ENCODE assay signal across 15 mouse cellular contexts in genomic region chr12:70776683-70777082, GRCm38 (mm10). TPM values are rescaled to one million over a fixed set of nuclear protein-coding genes. Genes with fewer than 3 reads are reported as not detected.
DNase-seq lines count a peak whose midpoint lies in the region; ATAC-seq and TF ChIP-seq lines count a peak whose summit lies in the region.
"Had no signal": no experiment of that assay in that cellular context is flagged by ENCODE, and none has a peak within 500 bp of the region (broad histone marks: within the 10 kb centered on the region; RNA-seq: fewer than 3 reads in every experiment).

No protein-coding gene starts in this region.

- no peaks in the 10 kb centered on the region for H3K36me3 ChIP-seq in forebrain, postnatal 0 days (ENCODE audit: insufficient read depth)
- H3K36me3 ChIP-seq in forebrain, embryonic 11.5 days (ENCODE audit: control insufficient read depth, insufficient read depth, low read length): no peaks in the 10 kb centered on the region
- H3K36me3 ChIP-seq in hindbrain, embryonic 16.5 days (ENCODE audit: control insufficient read depth, insufficient read depth, low read length): no peaks in the 10 kb centered on the region
- no peaks in the 10 kb centered on the region for H3K36me3 ChIP-seq in hindbrain, embryonic 12.5 days
- no peaks in the 10 kb centered on the region for H3K36me3 ChIP-seq in lung, embryonic 14.5 days (ENCODE audit: insufficient read depth)
- H3K36me3 ChIP-seq in lung, postnatal 0 days (ENCODE audit: insufficient read depth, low read length): no peaks in the 10 kb centered on the region
- H3K36me3 ChIP-seq in ES-Bruce4 (ENCODE audit: control insufficient read depth, insufficient read depth, low read length, poor library complexity, severe bottlenecking): no peaks in the 10 kb centered on the region
- H3K36me3 ChIP-seq: hindbrain, embryonic 13.5 days had no signal

- H3K4me1 ChIP-seq in forebrain, postnatal 0 days (ENCODE audit: insufficient read depth): peaks cover 8% of the 10 kb centered on the region; the same call in 1 of the 2 replicates
- H3K4me1 ChIP-seq in forebrain, embryonic 11.5 days (replicated peaks; ENCODE audit: control insufficient read depth, insufficient read depth, low read length): no peaks in the 10 kb centered on the region
- 0 out of 2 replicates have a peak, but pooled peaks cover 2% of the 10 kb centered on the region for H3K4me1 ChIP-seq in hindbrain, embryonic 16.5 days (ENCODE audit: control insufficient read depth, insufficient read depth, low read depth, low read length)
- H3K4me1 ChIP-seq in hindbrain, embryonic 12.5 days: no peaks in the 10 kb centered on the region
- peaks cover 5% of the 10 kb centered on the region; the same call in 1 of the 2 replicates for H3K4me1 ChIP-seq in lung, embryonic 14.5 days (ENCODE audit: insufficient read depth)
- H3K4me1 ChIP-seq in lung, postnatal 0 days (ENCODE audit: insufficient read depth, low read depth, low read length): peaks cover 2% of the 10 kb centered on the region; the same call in 1 of the 2 replicates
- H3K4me1 ChIP-seq in ES-Bruce4 (ENCODE audit: control insufficient read depth, insufficient read depth, low read length): peaks cover 2% of the 10 kb centered on the region
- H3K4me1 ChIP-seq: megakaryocyte, embryonic 14.5 days had no signal

- ATAC-seq in forebrain, postnatal 0 days: peak; percentile 53
- no peak for ATAC-seq in forebrain, embryonic 11.5 days (replicated peaks; ENCODE audit: low FRiP score)
- ATAC-seq in hindbrain, embryonic 16.5 days: peak; percentile 52; the same call in 1 of the 2 replicates
- ATAC-seq in hindbrain, embryonic 12.5 days (ENCODE audit: low FRiP score): no peak
- ATAC-seq in lung, embryonic 14.5 days (ENCODE audit: insufficient read depth): no peak
- ATAC-seq in lung, postnatal 0 days: no peak

- H3K27me3 ChIP-seq in forebrain, postnatal 0 days (ENCODE audit: insufficient read depth, low read length): no peaks in the 10 kb centered on the region
- H3K27me3 ChIP-seq in forebrain, embryonic 11.5 days (ENCODE audit: control insufficient read depth, insufficient read depth, low read length): no peaks in the 10 kb centered on the region
- no peaks in the 10 kb centered on the region for H3K27me3 ChIP-seq in hindbrain, embryonic 16.5 days (replicated peaks; ENCODE audit: control insufficient read depth, insufficient read depth, low read length)
- no peaks in the 10 kb centered on the region for H3K27me3 ChIP-seq in hindbrain, embryonic 12.5 days
- H3K27me3 ChIP-seq in lung, embryonic 14.5 days (ENCODE audit: insufficient read depth, low read length): no peaks in the 10 kb centered on the region
- H3K27me3 ChIP-seq in lung, postnatal 0 days (replicated peaks; ENCODE audit: insufficient read depth, low read length): no peaks in the 10 kb centered on the region
- no peaks in the 10 kb centered on the region for H3K27me3 ChIP-seq in ES-Bruce4 (ENCODE audit: control insufficient read depth, insufficient read depth, low read length, poor library complexity, severe bottlenecking)

- no peak for TF ChIP-seq EP300 in lung, postnatal 0 days (IDR thresholded peaks at IDR 0.05)
- no peak for TF ChIP-seq EP300 in ES-Bruce4 (IDR thresholded peaks at IDR 0.05; ENCODE audit: insufficient read depth, low read depth, low read length)

- H3K27ac ChIP-seq in forebrain, postnatal 0 days (ENCODE audit: low read depth, low read length): peak overlapping the region; percentile 0; the same call in 1 of the 2 replicates
- H3K27ac ChIP-seq in forebrain, embryonic 11.5 days (ENCODE audit: low read depth, low read length): no peak overlapping the region
- H3K27ac ChIP-seq in hindbrain, embryonic 16.5 days (ENCODE audit: low read depth, low read length): no peak overlapping the region
- no peak overlapping the region for H3K27ac ChIP-seq in hindbrain, embryonic 12.5 days
- no peak overlapping the region for H3K27ac ChIP-seq in lung, embryonic 14.5 days (ENCODE audit: low read depth)
- H3K27ac ChIP-seq in lung, postnatal 0 days (ENCODE audit: low read length): no peak overlapping the region
- no peak overlapping the region for H3K27ac ChIP-seq in ES-Bruce4 (ENCODE audit: insufficient read depth, low read length)
- H3K27ac ChIP-seq: hindbrain, embryonic 13.5 days; liver, embryonic 14.5 days; stomach, postnatal 0 days had no signal

- no peak for TF ChIP-seq CTCF in forebrain, postnatal 0 days (IDR thresholded peaks at IDR 0.05; ENCODE audit: low read depth)
- no peak for TF ChIP-seq CTCF in lung, embryonic 14.5 days (IDR thresholded peaks at IDR 0.05; ENCODE audit: low read depth)
- TF ChIP-seq CTCF in lung, postnatal 0 days (IDR thresholded peaks at IDR 0.05): no peak
- no peak for TF ChIP-seq CTCF in ES-Bruce4 (IDR thresholded peaks at IDR 0.05; ENCODE audit: low read depth, low read length)

- 49% methylated on average over 12 of the region's 12 CpGs for WGBS in forebrain, postnatal 0 days
- 87% methylated on average over 12 of the region's 12 CpGs for WGBS in forebrain, embryonic 11.5 days
- WGBS in hindbrain, embryonic 16.5 days: 63% methylated on average over 12 of the region's 12 CpGs
- WGBS in hindbrain, embryonic 12.5 days: 78% methylated on average over 12 of the region's 12 CpGs
- WGBS in lung, embryonic 14.5 days: 63% methylated on average over 12 of the region's 12 CpGs
- 63% methylated on average over 12 of the region's 12 CpGs for WGBS in lung, postnatal 0 days

- H3K9me3 ChIP-seq in forebrain, postnatal 0 days (ENCODE audit: low read length): no peaks in the 10 kb centered on the region
- H3K9me3 ChIP-seq in forebrain, embryonic 11.5 days (ENCODE audit: control insufficient read depth, low read length): no peaks in the 10 kb centered on the region
- no peaks in the 10 kb centered on the region for H3K9me3 ChIP-seq in hindbrain, embryonic 16.5 days (ENCODE audit: control insufficient read depth, low read length)
- no peaks in the 10 kb centered on the region for H3K9me3 ChIP-seq in hindbrain, embryonic 12.5 days (replicated peaks)
- H3K9me3 ChIP-seq in lung, embryonic 14.5 days (ENCODE audit: low read depth, low read length): no peaks in the 10 kb centered on the region
- no peaks in the 10 kb centered on the region for H3K9me3 ChIP-seq in lung, postnatal 0 days (ENCODE audit: low read length)
- H3K9me3 ChIP-seq in ES-Bruce4 (replicated peaks; ENCODE audit: control insufficient read depth, insufficient read depth, low read length, poor library complexity, severe bottlenecking): no peaks in the 10 kb centered on the region
- H3K9me3 ChIP-seq: hindbrain, embryonic 13.5 days; megakaryocyte, embryonic 14.5 days had no signal

- H3K4me2 ChIP-seq in forebrain, postnatal 0 days (ENCODE audit: low read depth): peak overlapping the region; percentile 17; the same call in 1 of the 2 replicates
- H3K4me2 ChIP-seq in forebrain, embryonic 11.5 days (ENCODE audit: low read depth, low read length, severe bottlenecking): no peak overlapping the region
- H3K4me2 ChIP-seq in hindbrain, embryonic 16.5 days (ENCODE audit: low read length): no peak overlapping the region
- no peak overlapping the region for H3K4me2 ChIP-seq in hindbrain, embryonic 12.5 days (replicated peaks)
- H3K4me2 ChIP-seq in lung, embryonic 14.5 days: 0 out of 2 replicates have a peak overlapping the region, but pooled peaks have one; percentile 19
- no peak overlapping the region for H3K4me2 ChIP-seq in lung, postnatal 0 days (replicated peaks; ENCODE audit: low read depth, low read length)
- H3K4me2 ChIP-seq: hindbrain, embryonic 13.5 days had no signal

- H3K4me3 ChIP-seq in forebrain, postnatal 0 days (ENCODE audit: low read depth, low read length): no peak overlapping the region
- no peak overlapping the region for H3K4me3 ChIP-seq in forebrain, embryonic 11.5 days (ENCODE audit: low read depth, low read length)
- H3K4me3 ChIP-seq in hindbrain, embryonic 16.5 days (ENCODE audit: low read length): no peak overlapping the region
- no peak overlapping the region for H3K4me3 ChIP-seq in hindbrain, embryonic 12.5 days
- no peak overlapping the region for H3K4me3 ChIP-seq in lung, embryonic 14.5 days (ENCODE audit: low read depth, low read length)
- no peak overlapping the region for H3K4me3 ChIP-seq in lung, postnatal 0 days (ENCODE audit: low read depth, low read length)
- peak overlapping the region; percentile 18 for H3K4me3 ChIP-seq in ES-Bruce4 (ENCODE audit: low read depth, low read length)
- H3K4me3 ChIP-seq: erythroblast, embryonic 14.5 days; hindbrain, embryonic 13.5 days; megakaryocyte, embryonic 14.5 days had no signal

- H3K9ac ChIP-seq in forebrain, postnatal 0 days: no peak overlapping the region
- H3K9ac ChIP-seq in forebrain, embryonic 11.5 days (ENCODE audit: low read length): no peak overlapping the region
- no peak overlapping the region for H3K9ac ChIP-seq in hindbrain, embryonic 16.5 days (ENCODE audit: low read depth, low read length)
- no peak overlapping the region for H3K9ac ChIP-seq in hindbrain, embryonic 12.5 days
- H3K9ac ChIP-seq in lung, embryonic 14.5 days: no peak overlapping the region
- no peak overlapping the region for H3K9ac ChIP-seq in lung, postnatal 0 days (replicated peaks; ENCODE audit: low read depth)
- H3K9ac ChIP-seq in ES-Bruce4 (ENCODE audit: low read depth, poor library complexity, severe bottlenecking): 0 out of 2 replicates have a peak overlapping the region, but pooled peaks have one; percentile 16
- H3K9ac ChIP-seq: hindbrain, embryonic 13.5 days; liver, embryonic 14.5 days had no signal

- DNase-seq in forebrain, postnatal 0 days: no peak
- no peak for DNase-seq in forebrain, embryonic 11.5 days (ENCODE audit: low spot score)
- peak; percentile 45 for DNase-seq in lung, embryonic 14.5 days
- no peak for DNase-seq in lung, postnatal 0 days (ENCODE audit: low spot score)
- DNase-seq in frontal cortex, postnatal 25 days (ENCODE audit: low spot score in 2 of 2): no peak
- DNase-seq: kidney, adult 9 months; spleen, adult 18-20 months had no signal

- TF ChIP-seq POLR2A in ES-Bruce4 (IDR thresholded peaks at IDR 0.05; ENCODE audit: insufficient read depth, low read length): no peak

RNA-seq across cellular contexts. Expression of gene Frmd6, which starts 48.6 kb away (rescaled TPM):
- total RNA-seq in forebrain, postnatal 0 days (2014; rRNA removed): 10.6 and 11.0 TPM in 2 replicates
- polyA plus RNA-seq in forebrain, postnatal 0 days (2015; fragmentation: Nextera tagmentation; extraction: Ambion mirVana): 6.9 and 7.4 TPM in 2 replicates
- 20.9 and 22.7 TPM in 2 replicates for polyA plus RNA-seq in forebrain, embryonic 11.5 days (2014; fragmentation: Nextera tagmentation; extraction: Ambion mirVana)
- polyA plus RNA-seq in hindbrain, embryonic 16.5 days (2015; fragmentation: Nextera tagmentation; extraction: Ambion mirVana): 6.9 and 10.1 TPM in 2 replicates
- 28.2 and 33.3 TPM in 2 replicates for polyA plus RNA-seq in hindbrain, embryonic 12.5 days (2016; fragmentation: Nextera tagmentation; extraction: Ambion mirVana)
- 40.4 and 42.8 TPM in 2 replicates for polyA plus RNA-seq in lung, embryonic 14.5 days (2014; fragmentation: Nextera tagmentation; extraction: Ambion mirVana)
- 25.5 and 27.9 TPM in 2 replicates for polyA plus RNA-seq in lung, postnatal 0 days (2015; fragmentation: Nextera tagmentation; extraction: Ambion mirVana)
- polyA plus RNA-seq in ES-Bruce4 (2011; ENCODE audit: insufficient read depth, insufficient read length, low read depth, missing spikeins): 26.6 and 30.5 TPM in 2 replicates

Comparison
In these comparisons a context has a peak if more than half of its experiments do, and no peak if none do; other contexts are left out.
1. ATAC-seq: peak in forebrain, postnatal 0 days (single experiment) and hindbrain, embryonic 16.5 days (single experiment); none in forebrain, embryonic 11.5 days (single experiment), hindbrain, embryonic 12.5 days (single experiment), lung, embryonic 14.5 days (single experiment) and lung, postnatal 0 days (single experiment).
2. H3K4me2 ChIP-seq: peak in forebrain, postnatal 0 days (single experiment) and lung, embryonic 14.5 days (single experiment); none in forebrain, embryonic 11.5 days (single experiment), hindbrain, embryonic 16.5 days (single experiment), hindbrain, embryonic 12.5 days (single experiment) and lung, postnatal 0 days (single experiment).